In the genomic region with DNA sequence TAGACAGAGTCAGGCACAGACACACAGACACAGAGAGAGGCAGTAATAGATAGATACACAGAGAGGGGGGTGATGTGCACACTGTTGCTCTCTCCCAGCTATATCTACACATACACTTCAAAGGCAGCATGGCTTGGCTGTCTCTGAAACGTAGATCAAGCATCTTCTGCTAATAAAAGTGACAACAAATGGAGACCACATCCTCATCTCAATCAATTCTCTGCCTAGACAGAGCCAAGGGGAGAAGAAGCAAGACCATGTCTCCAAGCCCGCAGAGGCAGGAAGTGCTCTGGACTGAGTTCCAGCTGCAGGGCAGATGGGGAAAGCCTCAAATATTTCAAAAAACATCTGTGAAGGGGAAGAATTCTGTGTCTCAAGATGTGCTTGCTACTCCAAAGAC, we compare ENCODE assay signal across 26 mouse cellular contexts.
DNase-seq lines count a peak whose midpoint lies in the region; ATAC-seq and TF ChIP-seq lines count a peak whose summit lies in the region.
"Had no signal": no experiment of that assay in that cellular context is flagged by ENCODE, and none has a peak within 500 bp of the region (broad histone marks: within the 10 kb centered on the region; RNA-seq: fewer than 3 reads in every experiment).

No protein-coding gene starts in this region.

- no peak overlapping the region for H3K4me3 ChIP-seq in hindbrain, embryonic 12.5 days
- no peak overlapping the region for H3K4me3 ChIP-seq in heart, adult 2 months
- H3K4me3 ChIP-seq: embryonic facial prominence, embryonic 12.5 days; erythroblast, embryonic 14.5 days; forebrain, embryonic 12.5 days; forebrain, embryonic 15.5 days; hindbrain, embryonic 13.5 days had no signal

- no peak for TF ChIP-seq EP300 in heart, adult 2 months (IDR thresholded peaks at IDR 0.05; ENCODE audit: insufficient read depth, low read depth, low read length)

- H3K9ac ChIP-seq in hindbrain, embryonic 12.5 days: no peak overlapping the region
- H3K9ac ChIP-seq in heart, adult 2 months (ENCODE audit: low read depth, low read length): no peak overlapping the region
- H3K9ac ChIP-seq: embryonic facial prominence, embryonic 12.5 days; forebrain, embryonic 12.5 days; forebrain, embryonic 15.5 days; hindbrain, embryonic 13.5 days had no signal

- no peaks in the 10 kb centered on the region for H3K36me3 ChIP-seq in hindbrain, embryonic 12.5 days
- no peaks in the 10 kb centered on the region for H3K36me3 ChIP-seq in heart, adult 2 months (ENCODE audit: control insufficient read depth, insufficient read depth, low read length)
- H3K36me3 ChIP-seq: embryonic facial prominence, embryonic 12.5 days; forebrain, embryonic 12.5 days; forebrain, embryonic 15.5 days; G1E; hindbrain, embryonic 13.5 days had no signal

- no peak overlapping the region for H3K4me2 ChIP-seq in hindbrain, embryonic 12.5 days (replicated peaks)
- H3K4me2 ChIP-seq: embryonic facial prominence, embryonic 12.5 days; forebrain, embryonic 12.5 days; forebrain, embryonic 15.5 days; heart, embryonic 11.5 days; hindbrain, embryonic 13.5 days had no signal

- H3K79me2 ChIP-seq in heart, adult 2 months (replicated peaks; ENCODE audit: control insufficient read depth, insufficient read depth, low read length): no peaks in the 10 kb centered on the region

- H3K27me3 ChIP-seq in hindbrain, embryonic 12.5 days: no peaks in the 10 kb centered on the region
- no peaks in the 10 kb centered on the region for H3K27me3 ChIP-seq in heart, adult 2 months (ENCODE audit: control insufficient read depth, insufficient read depth, low read length)
- H3K27me3 ChIP-seq: CH12.LX; embryonic facial prominence, embryonic 12.5 days; forebrain, embryonic 12.5 days; forebrain, embryonic 15.5 days; hindbrain, embryonic 13.5 days; Patski had no signal

- WGBS in hindbrain, embryonic 12.5 days: 80% methylated on average over 2 of the region's 2 CpGs
- 65% methylated on average over 2 of the region's 2 CpGs for WGBS in heart, adult 2 months

- DNase-seq in thymus, postnatal 0 days (ENCODE audit: low spot score): peak; percentile 16
- DNase-seq in thymus, postnatal 14 days: no peak
- DNase-seq in CD4-positive helper T cell, adult 2 months (ENCODE audit: low read depth, low spot score): peak; percentile 27
- no peak for DNase-seq in heart, adult 2 months
- DNase-seq: adrenal gland, adult 8-10 months; adrenal gland, postnatal 25 days; B cell, adult 2 months; cerebellum, adult 11-12 months; cerebellum, adult 9-10 months; cerebellum, postnatal 14 days; gastrocnemius, postnatal 10 days; gastrocnemius, postnatal 36 days had no signal

- TF ChIP-seq POLR2A in heart, adult 2 months (IDR thresholded peaks at IDR 0.05; ENCODE audit: insufficient read depth, low read depth, low read length): no peak

- ATAC-seq in CD4-positive, CD25-positive, alpha-beta regulatory T cell, adult 4 months: peak; percentile 56
- ATAC-seq in inflammation-experienced regulatory T-cells, adult 6 months: peak; percentile 61
- no peak for ATAC-seq in hindbrain, embryonic 12.5 days (ENCODE audit: low FRiP score)
- ATAC-seq: forebrain, embryonic 15.5 days; hindbrain, embryonic 16.5 days; intestine, embryonic 16.5 days; Patski had no signal

- H3K4me1 ChIP-seq in hindbrain, embryonic 12.5 days: no peaks in the 10 kb centered on the region
- H3K4me1 ChIP-seq in heart, adult 2 months (ENCODE audit: control insufficient read depth, insufficient read depth, low read length): no peaks in the 10 kb centered on the region
- H3K4me1 ChIP-seq: embryonic facial prominence, embryonic 12.5 days; forebrain, embryonic 12.5 days; forebrain, embryonic 15.5 days; hindbrain, embryonic 13.5 days had no signal

- no peak overlapping the region for H3K27ac ChIP-seq in hindbrain, embryonic 12.5 days
- no peak overlapping the region for H3K27ac ChIP-seq in heart, adult 2 months
- H3K27ac ChIP-seq: embryonic facial prominence, embryonic 12.5 days; forebrain, embryonic 12.5 days; forebrain, embryonic 15.5 days; hindbrain, embryonic 13.5 days had no signal

- intact Hi-C loops in heart, adult 2 months (cut with DNase I): no loop called here

- H3K9me3 ChIP-seq in hindbrain, embryonic 12.5 days (replicated peaks): no peaks in the 10 kb centered on the region
- H3K9me3 ChIP-seq: embryonic facial prominence, embryonic 12.5 days; forebrain, embryonic 12.5 days; forebrain, embryonic 15.5 days; hindbrain, embryonic 13.5 days had no signal

- TF ChIP-seq CTCF in heart, adult 2 months (IDR thresholded peaks at IDR 0.05): no peak

Comparison
In these comparisons a context has a peak if more than half of its experiments do, and no peak if none do; other contexts are left out.
1. DNase-seq: peak in thymus, postnatal 0 days (single experiment) and CD4-positive helper T cell, adult 2 months (single experiment); none in thymus, postnatal 14 days (single experiment) and heart, adult 2 months (0 of 2).